Mouse (Mus musculus) 416B (cell line): Measurements from ENCODE around the gene Gm21083.
"Not testable (repeated sequence)": the region's sequence is repeated elsewhere in the genome, so short reads cannot be mapped to it uniquely, and the experiment has no call there.

Source experiments
- DNase-seq: peaks from one replicate; pipeline ENCODE4 v3.0.0; 2011; ENCODE audit warnings: low read depth

The Gm21083 gene

DNA sequence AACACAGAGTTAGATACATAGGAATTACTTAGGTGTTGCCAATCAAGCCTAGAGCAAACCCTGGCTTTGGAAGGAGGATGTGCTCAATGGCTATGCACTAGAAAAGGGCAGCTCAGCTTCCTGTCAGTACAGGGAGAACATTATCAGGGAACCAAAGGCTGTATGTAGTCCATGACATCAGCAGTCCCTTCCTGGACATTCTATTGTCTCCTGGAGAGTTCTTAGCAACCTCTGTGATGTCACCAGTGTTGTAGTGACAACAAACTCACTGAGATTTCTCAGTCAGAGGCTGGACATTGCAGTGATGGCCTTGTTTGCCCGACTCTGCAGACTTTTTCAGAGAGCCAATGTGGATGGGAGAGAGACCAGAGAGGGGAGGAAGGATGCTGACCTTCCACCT lies at the start of gene Gm21083:
TSS of gene Gm21083 (plus strand) at position 301 of the 400 bp plus-strand sequence.
- DNase-seq, result not testable (repeated sequence)

- not testable (repeated sequence) for DNase-seq
Observed at GRCm38 (mm10) chr5:15529122-15529521, 48.0 kb upstream of the Gm21083 start, which contains the start of gene Gm21190. Gene Gm21190, minus strand, starts transcription at chr5:15529222.

- DNase-seq, result not testable (repeated sequence)
Observed at GRCm38 (mm10) chr5:15548642-15549041, 28.5 kb upstream of the Gm21083 start.

- DNase-seq, result not testable (repeated sequence)
Observed at GRCm38 (mm10) chr5:15549134-15549533, 28.0 kb upstream of the Gm21083 start.

GRCm38 (mm10) chr5:15549606-15550005 lies 27.5 kb upstream of the Gm21083 start:
- DNase-seq, result peak; percentile 27

- DNase-seq, result not testable (repeated sequence)
Observed at GRCm38 (mm10) chr5:15558654-15559053, 18.5 kb upstream of the Gm21083 start.

- DNase-seq, result not testable (repeated sequence)
Observed at GRCm38 (mm10) chr5:15561425-15562264, 15.5 kb upstream of the Gm21083 start.

- not testable (repeated sequence) for DNase-seq
Observed at GRCm38 (mm10) chr5:15573735-15574134, 3.4 kb upstream of the Gm21083 start.

DNA sequence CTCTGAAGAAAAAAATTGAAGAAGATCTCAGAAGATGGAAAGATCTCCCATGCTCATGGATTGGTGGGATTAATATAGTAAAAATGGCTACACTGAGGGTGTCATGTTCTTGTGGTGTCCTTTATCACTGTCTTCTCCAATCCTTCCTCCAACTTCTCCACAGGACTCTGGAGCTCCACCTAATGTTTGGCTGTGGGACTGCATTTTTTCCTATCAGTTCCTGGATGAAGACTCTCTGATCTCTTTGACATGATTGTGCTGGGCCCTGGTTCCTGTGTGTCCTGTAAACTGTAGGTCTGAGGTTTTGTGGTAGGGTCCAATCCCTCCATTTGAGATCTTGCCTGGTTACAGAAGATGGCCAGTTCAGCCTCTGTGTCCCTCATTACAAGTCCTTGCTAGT lies 9.2 kb downstream of the Gm21083 start:
- peak; percentile 56 for DNase-seq

- DNase-seq, result peak; percentile 56
Observed at GRCm38 (mm10) chr5:15588291-15588690, 11.2 kb downstream of the Gm21083 start.

GRCm38 (mm10) chr5:15590635-15591034 lies 13.5 kb downstream of the Gm21083 start:
- DNase-seq, result not testable (repeated sequence)

- DNase-seq, result not testable (repeated sequence)
Observed at GRCm38 (mm10) chr5:15591577-15591976, 14.4 kb downstream of the Gm21083 start.

GRCm38 (mm10) chr5:15598831-15599230 lies 21.7 kb downstream of the Gm21083 start:
- not testable (repeated sequence) for DNase-seq

GRCm38 (mm10) chr5:15600342-15600741 lies 23.2 kb downstream of the Gm21083 start:
- DNase-seq, result peak; percentile 48

- DNase-seq, result not testable (repeated sequence)
Observed at GRCm38 (mm10) chr5:15601481-15601880, 24.3 kb downstream of the Gm21083 start.

- DNase-seq, result not testable (repeated sequence)
Observed at GRCm38 (mm10) chr5:15601960-15602359, 24.8 kb downstream of the Gm21083 start.

DNA sequence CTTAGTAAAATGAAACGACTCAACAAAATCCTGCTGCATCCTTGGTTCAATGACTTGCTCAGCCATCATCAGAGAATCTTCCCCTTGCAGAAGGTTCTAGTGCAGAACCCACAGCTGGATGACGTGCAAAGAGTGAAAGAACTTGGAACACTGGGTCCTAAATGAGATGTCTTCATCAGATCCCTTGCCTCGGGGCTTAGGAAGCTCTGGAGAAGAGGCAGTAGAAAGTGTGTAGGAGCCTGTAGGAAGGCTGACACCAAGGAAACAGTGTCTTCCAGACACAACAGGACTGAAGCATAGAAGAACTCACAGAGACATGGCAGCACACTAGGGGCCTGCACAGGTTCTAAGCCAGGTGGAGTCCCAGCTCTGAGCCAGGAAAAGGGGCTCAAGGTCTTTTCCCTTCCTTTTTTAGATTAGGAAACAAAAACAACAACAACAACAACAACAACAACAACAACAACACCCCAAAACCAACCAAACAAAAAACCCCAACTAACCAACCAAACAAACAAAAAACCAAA lies 25.4 kb downstream of the Gm21083 start:
- not testable (repeated sequence) for DNase-seq

- not testable (repeated sequence) for DNase-seq
Observed at GRCm38 (mm10) chr5:15603008-15603407, 25.9 kb downstream of the Gm21083 start.

GRCm38 (mm10) chr5:15603585-15603984 lies 26.5 kb downstream of the Gm21083 start:
- DNase-seq, result not testable (repeated sequence)

DNA sequence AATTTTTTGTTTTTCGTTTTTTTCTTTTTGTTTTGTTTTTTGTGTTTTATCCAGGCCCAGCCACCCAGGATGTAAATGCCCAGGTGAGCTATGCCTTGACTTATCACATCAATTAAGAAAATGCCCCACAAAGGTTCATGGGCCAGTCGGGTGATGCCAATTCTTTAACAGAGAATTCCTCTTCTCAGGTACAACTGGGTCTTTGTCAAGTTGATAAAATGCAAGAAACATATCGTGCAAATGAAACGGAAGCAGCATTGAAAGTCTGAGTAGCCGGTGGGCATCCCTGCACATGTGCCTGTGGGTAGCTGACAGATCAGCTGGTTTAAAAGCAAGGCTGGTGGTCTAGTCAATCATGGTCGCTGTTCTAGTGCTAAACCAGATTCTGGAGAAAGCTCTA lies 29.5 kb downstream of the Gm21083 start:
- not testable (repeated sequence) for DNase-seq

GRCm38 (mm10) chr5:15610695-15611094 lies 33.6 kb downstream of the Gm21083 start:
- DNase-seq, result peak; percentile 53

- not testable (repeated sequence) for DNase-seq
Observed at GRCm38 (mm10) chr5:15616195-15616594, 39.1 kb downstream of the Gm21083 start.

DNA sequence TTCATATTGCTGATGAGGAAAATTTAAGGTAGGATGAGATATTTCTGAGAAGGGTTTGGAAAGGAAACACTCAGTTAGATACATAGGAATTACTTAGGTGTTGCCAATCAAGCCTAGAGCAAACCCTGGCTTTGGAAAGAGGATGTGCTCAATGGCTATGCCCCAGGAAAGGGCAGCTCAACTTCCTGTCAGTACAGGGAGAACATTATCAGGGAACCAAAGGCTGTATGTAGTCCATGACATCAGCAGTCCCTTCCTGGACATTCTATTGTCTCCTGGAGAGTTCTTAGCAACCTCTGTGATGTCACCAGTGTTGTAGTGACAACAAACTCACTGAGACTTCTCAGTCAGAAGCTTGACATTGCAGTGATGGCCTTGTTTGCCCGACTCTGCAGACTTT lies 41.6 kb downstream of the Gm21083 start, which contains the start of gene Speer4d:
TSS of gene Speer4d (plus strand) at position 301 of the 400 bp plus-strand sequence.
- DNase-seq, result not testable (repeated sequence)
